Mouse (Mus musculus): ENCODE measurements around the gene Oas1e. TPM values are rescaled to one million over a fixed set of nuclear protein-coding genes. Genes with fewer than 3 reads are reported as not detected.
"Not testable (repeated sequence)": the region's sequence is repeated elsewhere in the genome, so short reads cannot be mapped to it uniquely, and the experiment has no call there.

The Oas1e gene
- not detected in 2 replicates for polyA plus RNA-seq (2015; fragmentation: Nextera tagmentation; extraction: Ambion mirVana)

GRCm38 (mm10) chr5:120795480-120796034, at the start of gene Oas1e:
Oas1e (minus strand) TSS chr5:120795530.
- not testable (repeated sequence) for H3K4me1 ChIP-seq (replicated peaks; ENCODE audit: control insufficient read depth, insufficient read depth, low read length); H3K9ac ChIP-seq (ENCODE audit: low read length); H3K27me3 ChIP-seq (ENCODE audit: control insufficient read depth, insufficient read depth, low read depth, low read length); H3K36me3 ChIP-seq (ENCODE audit: control insufficient read depth, insufficient read depth, low read length); H3K4me3 ChIP-seq (ENCODE audit: low read length); H3K4me2 ChIP-seq (ENCODE audit: low read depth, low read length); H3K27ac ChIP-seq (ENCODE audit: low read length); H3K9me3 ChIP-seq (ENCODE audit: control insufficient read depth, low read length)
- WGBS: 49% methylated on average over 9 of the region's 9 CpGs
- ATAC-seq (ENCODE audit: low read depth): peak; percentile 45; the same call in 1 of the 2 replicates

GRCm38 (mm10) chr5:120844713-120845112, 49.4 kb upstream of the Oas1e start:
- H3K4me2 ChIP-seq (ENCODE audit: low read depth, low read length): no peak overlapping the region
- no peaks in the 10 kb centered on the region for H3K9me3 ChIP-seq (ENCODE audit: control insufficient read depth, low read length)
- no peak overlapping the region for H3K9ac ChIP-seq (ENCODE audit: low read length)
- 0 out of 2 replicates have a peak, but pooled peaks have one; percentile 56 for ATAC-seq (ENCODE audit: low read depth)
- H3K4me1 ChIP-seq (replicated peaks; ENCODE audit: control insufficient read depth, insufficient read depth, low read length): no peaks in the 10 kb centered on the region
- WGBS: 62% methylated on average over 3 of the region's 3 CpGs
- no peak overlapping the region for H3K27ac ChIP-seq (ENCODE audit: low read length)
- H3K27me3 ChIP-seq (ENCODE audit: control insufficient read depth, insufficient read depth, low read depth, low read length): no peaks in the 10 kb centered on the region
- no peak overlapping the region for H3K4me3 ChIP-seq (ENCODE audit: low read length)
- no peaks in the 10 kb centered on the region for H3K36me3 ChIP-seq (ENCODE audit: control insufficient read depth, insufficient read depth, low read length)

DNA sequence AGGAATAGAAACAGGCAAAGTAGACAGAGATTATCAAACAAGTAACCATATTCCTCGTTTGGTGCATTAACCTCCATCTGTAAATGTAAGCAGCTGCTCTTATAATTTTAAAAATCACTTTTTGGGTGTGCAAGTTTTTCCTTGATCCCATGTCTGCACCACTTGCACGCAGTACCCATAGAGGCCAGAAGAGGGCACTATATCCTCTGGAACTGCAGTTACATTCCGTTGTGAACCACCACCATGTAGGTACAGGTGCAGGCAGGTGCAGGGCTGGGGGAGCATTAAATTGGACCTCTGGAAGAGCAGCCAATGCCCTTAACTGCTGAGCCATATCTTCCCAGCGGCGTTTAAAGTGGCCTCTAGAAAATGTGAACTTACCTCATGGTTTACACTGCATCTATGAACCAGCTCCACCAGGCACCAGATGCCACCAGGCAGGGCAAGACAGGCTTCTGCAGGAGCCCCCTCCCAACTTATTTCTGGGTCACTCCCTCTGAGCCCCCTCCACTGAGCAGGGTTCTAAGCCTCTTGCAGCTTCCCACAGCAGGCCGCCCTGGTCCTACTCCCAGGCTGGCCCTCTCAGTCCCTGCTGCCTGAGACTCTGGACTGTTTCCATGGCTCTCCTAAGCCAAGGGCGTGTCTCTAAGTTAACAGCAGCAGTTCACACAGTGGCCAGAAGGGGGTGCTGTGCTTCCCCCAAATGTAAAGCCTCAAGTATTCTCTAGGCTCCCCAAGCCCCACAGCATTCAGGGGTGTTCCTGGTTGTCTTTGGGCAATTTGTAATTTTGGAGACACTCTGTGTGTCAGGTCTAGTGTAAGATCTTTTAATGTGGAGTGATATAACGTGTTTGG, 41.6 kb upstream of the Oas1e start:
- H3K9me3 ChIP-seq (ENCODE audit: control insufficient read depth, low read length): no peaks in the 10 kb centered on the region
- ATAC-seq (ENCODE audit: low read depth): no peak
- 5% methylated on average over 8 of the region's 8 CpGs for WGBS

DNA sequence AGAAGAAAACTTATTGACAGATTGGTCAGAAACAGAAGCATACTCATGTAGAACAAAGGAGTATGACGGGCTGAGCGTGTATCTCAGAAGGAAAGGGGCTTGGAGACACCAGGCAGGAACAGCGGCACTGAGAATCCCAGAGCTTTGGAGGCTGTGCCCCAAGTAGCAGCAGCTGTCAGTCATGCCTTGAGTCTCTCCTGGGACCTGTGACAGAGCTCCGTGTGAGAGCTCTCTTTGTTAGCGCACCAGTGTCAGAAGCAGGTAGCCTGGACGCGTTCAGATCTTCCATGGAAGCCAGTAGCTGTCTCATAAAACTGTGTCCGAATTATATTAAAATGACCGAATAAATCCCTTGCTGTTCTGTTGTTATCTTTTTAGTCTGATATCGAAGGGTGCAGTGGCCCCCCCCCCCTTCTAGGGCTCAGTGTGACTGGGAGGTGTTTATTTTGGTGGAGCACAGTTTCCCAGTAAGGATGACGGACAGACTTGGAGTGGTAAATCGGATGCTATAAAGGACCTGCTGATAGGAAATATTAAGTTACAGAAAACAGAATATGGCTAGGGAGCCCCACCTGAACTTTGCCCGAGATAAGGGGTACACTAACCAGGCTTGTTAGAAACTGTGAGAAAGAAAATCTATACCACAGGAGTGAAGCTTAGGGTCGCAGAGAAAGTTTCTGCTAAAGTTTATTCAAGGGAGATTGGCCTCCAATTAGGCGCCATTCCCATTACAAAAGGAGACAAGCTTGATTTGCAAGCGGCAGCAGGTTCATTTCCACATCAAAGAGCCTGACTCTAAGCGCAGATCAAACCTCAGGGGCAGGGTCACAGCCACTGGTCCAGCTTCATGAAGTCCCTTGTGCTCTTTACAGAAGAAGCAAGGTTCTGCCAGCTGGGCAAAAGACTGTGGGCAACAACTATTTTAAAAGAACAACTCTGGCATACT, 38.3 kb upstream of the Oas1e start:
- Histone ChIP-seq H3K4me3 (ENCODE audit: low read length) (no peak overlapping the region), H3K36me3 (ENCODE audit: control insufficient read depth, insufficient read depth, low read length) (no peaks in the 10 kb centered on the region), H3K9ac (ENCODE audit: low read length) (no peak overlapping the region), H3K27me3 (ENCODE audit: control insufficient read depth, insufficient read depth, low read depth, low read length) (peaks cover 6% of the 10 kb centered on the region; the same call in 1 of the 2 replicates), H3K4me1 (replicated peaks; ENCODE audit: control insufficient read depth, insufficient read depth, low read length) (no peaks in the 10 kb centered on the region), H3K9me3 (ENCODE audit: control insufficient read depth, low read length) (no peaks in the 10 kb centered on the region), H3K27ac (ENCODE audit: low read length) (no peak overlapping the region), H3K4me2 (ENCODE audit: low read depth, low read length) (no peak overlapping the region)
- 14% methylated on average over 17 of the region's 17 CpGs for WGBS
- ATAC-seq (ENCODE audit: low read depth): no peak

More for the DNA sequence above, 41.6 kb upstream of the Oas1e start:
- Histone ChIP-seq H3K27ac (ENCODE audit: low read length) (no peak overlapping the region), H3K27me3 (ENCODE audit: control insufficient read depth, insufficient read depth, low read depth, low read length) (peaks cover 6% of the 10 kb centered on the region; the same call in 1 of the 2 replicates), H3K9ac (ENCODE audit: low read length) (no peak overlapping the region), H3K4me1 (replicated peaks; ENCODE audit: control insufficient read depth, insufficient read depth, low read length) (no peaks in the 10 kb centered on the region), H3K4me3 (ENCODE audit: low read length) (no peak overlapping the region), H3K36me3 (ENCODE audit: control insufficient read depth, insufficient read depth, low read length) (no peaks in the 10 kb centered on the region), H3K4me2 (ENCODE audit: low read depth, low read length) (no peak overlapping the region)

DNA sequence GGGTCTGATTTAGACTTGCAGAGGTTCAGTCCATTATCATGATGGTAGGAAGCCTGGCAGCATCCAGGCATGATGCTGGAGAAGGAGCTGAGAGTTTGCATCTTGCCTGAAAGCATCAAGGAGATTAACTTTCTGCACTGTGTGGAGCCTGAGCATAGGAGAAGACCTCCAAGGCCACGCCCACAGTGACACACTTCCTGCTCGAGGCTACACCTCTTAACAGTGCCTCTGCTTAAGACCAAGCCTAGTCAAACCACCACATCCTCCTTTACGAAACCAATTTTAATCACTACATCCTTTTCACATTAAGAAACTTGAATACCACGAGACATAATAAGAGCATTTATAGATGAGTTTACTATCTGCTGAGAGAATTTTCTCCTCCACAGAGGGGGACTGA, 35.7 kb upstream of the Oas1e start:
- Histone ChIP-seq H3K9me3 (ENCODE audit: control insufficient read depth, low read length) (no peaks in the 10 kb centered on the region), H3K36me3 (ENCODE audit: control insufficient read depth, insufficient read depth, low read length) (no peaks in the 10 kb centered on the region), H3K27me3 (ENCODE audit: control insufficient read depth, insufficient read depth, low read depth, low read length) (peaks cover 6% of the 10 kb centered on the region; the same call in 1 of the 2 replicates), H3K4me1 (replicated peaks; ENCODE audit: control insufficient read depth, insufficient read depth, low read length) (no peaks in the 10 kb centered on the region), H3K27ac (ENCODE audit: low read length) (no peak overlapping the region), H3K4me2 (ENCODE audit: low read depth, low read length) (no peak overlapping the region), H3K4me3 (ENCODE audit: low read length) (no peak overlapping the region), H3K9ac (ENCODE audit: low read length) (no peak overlapping the region)
- 67% methylated on average over 4 of the region's 4 CpGs for WGBS
- no peak for ATAC-seq (ENCODE audit: low read depth)

GRCm38 (mm10) chr5:120818999-120819398, 23.7 kb upstream of the Oas1e start:
- no peak overlapping the region for H3K9ac ChIP-seq (ENCODE audit: low read length)
- H3K4me3 ChIP-seq (ENCODE audit: low read length): no peak overlapping the region
- H3K4me1 ChIP-seq (replicated peaks; ENCODE audit: control insufficient read depth, insufficient read depth, low read length): no peaks in the 10 kb centered on the region
- ATAC-seq (ENCODE audit: low read depth): no peak
- no peak overlapping the region for H3K27ac ChIP-seq (ENCODE audit: low read length)
- no peaks in the 10 kb centered on the region; the same call in 1 of the 2 replicates for H3K9me3 ChIP-seq (ENCODE audit: control insufficient read depth, low read length)
- H3K27me3 ChIP-seq (ENCODE audit: control insufficient read depth, insufficient read depth, low read depth, low read length): no peaks in the 10 kb centered on the region
- H3K36me3 ChIP-seq (ENCODE audit: control insufficient read depth, insufficient read depth, low read length): no peaks in the 10 kb centered on the region
- no peak overlapping the region for H3K4me2 ChIP-seq (ENCODE audit: low read depth, low read length)

GRCm38 (mm10) chr5:120815949-120816348, 20.6 kb upstream of the Oas1e start:
- H3K4me1 ChIP-seq (replicated peaks; ENCODE audit: control insufficient read depth, insufficient read depth, low read length): peaks cover 4% of the 10 kb centered on the region; the same call in 1 of the 2 replicates
- no peaks in the 10 kb centered on the region; the same call in 1 of the 2 replicates for H3K9me3 ChIP-seq (ENCODE audit: control insufficient read depth, low read length)
- H3K27me3 ChIP-seq (ENCODE audit: control insufficient read depth, insufficient read depth, low read depth, low read length): no peaks in the 10 kb centered on the region
- no peak overlapping the region for H3K27ac ChIP-seq (ENCODE audit: low read length)
- no peaks in the 10 kb centered on the region for H3K36me3 ChIP-seq (ENCODE audit: control insufficient read depth, insufficient read depth, low read length)
- H3K4me3 ChIP-seq (ENCODE audit: low read length): no peak overlapping the region
- WGBS: 58% methylated on average over 3 of the region's 3 CpGs
- no peak overlapping the region for H3K4me2 ChIP-seq (ENCODE audit: low read depth, low read length)
- no peak overlapping the region for H3K9ac ChIP-seq (ENCODE audit: low read length)
- ATAC-seq (ENCODE audit: low read depth): no peak

- Histone ChIP-seq H3K27ac (ENCODE audit: low read length) (no peak overlapping the region; the same call in 1 of the 2 replicates), H3K4me3 (ENCODE audit: low read length) (peak overlapping the region; percentile 55), H3K36me3 (ENCODE audit: control insufficient read depth, insufficient read depth, low read length) (no peaks in the 10 kb centered on the region), H3K4me1 (replicated peaks; ENCODE audit: control insufficient read depth, insufficient read depth, low read length) (peaks cover 4% of the 10 kb centered on the region; the same call in 1 of the 2 replicates), H3K9me3 (ENCODE audit: control insufficient read depth, low read length) (no peaks in the 10 kb centered on the region), H3K27me3 (ENCODE audit: control insufficient read depth, insufficient read depth, low read depth, low read length) (no peaks in the 10 kb centered on the region), H3K4me2 (ENCODE audit: low read depth, low read length) (peak overlapping the region; percentile 66), H3K9ac (ENCODE audit: low read length) (peak overlapping the region; percentile 67)
- 0 out of 2 replicates have a peak, but pooled peaks have one; percentile 3 for ATAC-seq (ENCODE audit: low read depth)
- 79% methylated on average over 6 of the region's 6 CpGs for WGBS
Measured at GRCm38 (mm10) chr5:120813023-120813422, 17.7 kb upstream of the Oas1e start.
